Mouse (Mus musculus) bone marrow, adult 2 months (tissue): ENCODE results near the gene Kcnk10.

Experiments
- CTCF ChIP-seq: fragments of 200-500 bp; IDR thresholded peaks from 2 replicates; pipeline ENCODE4 v1.5.1; 2011; ENCODE audit warnings: low read length, control low read depth; ENCODE audit not compliant: control insufficient read depth, insufficient read depth
- POLR2A ChIP-seq: fragments of 200-500 bp; IDR thresholded peaks from 2 replicates; pipeline ENCODE4 v1.6.1; 2011; ENCODE audit warnings: low read depth, mild to moderate bottlenecking, control low read depth, low read length, borderline replicate concordance; ENCODE audit not compliant: control insufficient read depth

DNA sequence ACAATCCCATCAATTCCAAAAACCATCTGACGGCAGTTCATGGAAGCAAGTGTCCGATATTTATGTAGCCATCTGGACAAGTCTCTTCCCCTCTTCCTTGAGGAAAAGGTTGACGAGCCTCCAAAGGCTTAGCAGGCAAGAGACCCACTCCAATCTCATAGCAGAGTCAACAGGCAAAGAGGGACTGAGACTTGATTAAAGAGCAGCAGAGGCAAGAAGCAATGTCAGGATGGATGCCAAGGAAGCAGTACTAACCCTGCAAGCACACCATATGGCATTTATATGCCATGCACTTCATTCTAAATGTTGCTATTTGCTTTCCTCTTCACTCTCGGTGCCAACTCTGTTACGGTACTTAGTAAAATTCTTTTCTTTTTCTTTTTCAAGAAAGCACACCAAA lies 119.6 kb downstream of the Kcnk10 start:
- TF ChIP-seq CTCF (no peak), POLR2A (no peak)
